Mouse (Mus musculus) spleen, adult 2 months (tissue): ENCODE data around the gene Tmf1.

Experiments
- CTCF ChIP-seq: fragments of 200-500 bp; IDR thresholded peaks from 2 replicates; pipeline ENCODE4 v1.5.1; 2011; ENCODE audit warnings: mild to moderate bottlenecking, inconsistent platforms; ENCODE audit not compliant: insufficient read depth, insufficient read length, insufficient replicate concordance; ENCODE audit errors: extremely low read depth
- POLR2A ChIP-seq: fragments of 200-500 bp; IDR thresholded peaks from 2 replicates; pipeline ENCODE4 v1.6.1; 2011; ENCODE audit warnings: low read depth, low read length, inconsistent platforms

DNA sequence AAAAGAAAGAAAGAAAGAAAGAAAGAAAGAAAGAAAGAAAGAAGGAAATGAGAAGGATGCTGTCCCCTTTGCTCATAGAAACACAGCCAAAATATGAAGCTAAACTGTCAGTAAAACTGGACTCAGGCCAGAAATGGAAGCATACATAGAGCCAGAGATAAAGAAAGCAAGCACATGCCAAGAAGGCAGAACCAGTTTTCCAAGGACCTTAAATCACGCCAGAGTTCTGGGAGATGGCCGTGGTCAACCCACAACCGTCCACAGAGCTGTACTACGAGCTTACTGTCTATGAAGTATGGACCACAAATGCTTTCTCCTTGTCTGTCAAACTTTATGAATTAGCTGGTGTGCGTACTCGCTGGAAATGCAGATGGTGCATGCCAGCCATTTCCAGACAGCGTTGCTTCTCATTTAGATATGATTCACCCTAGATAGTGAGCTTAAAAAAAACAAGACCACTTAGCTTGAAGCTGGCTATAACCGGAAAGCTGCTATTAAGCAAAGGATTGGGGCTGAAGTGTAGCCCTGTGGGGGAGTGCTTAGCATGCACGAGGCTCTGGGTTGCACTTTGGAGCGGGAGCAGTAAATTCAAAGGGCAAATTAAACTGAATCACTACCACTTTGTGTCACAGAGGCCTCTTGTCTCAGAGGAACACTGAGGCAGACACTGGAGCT lies 54.4 kb downstream of the Tmf1 start:
- no peak for TF ChIP-seq CTCF
- TF ChIP-seq POLR2A = no peak
